Mouse (Mus musculus): ENCODE data around the gene Vmn2r90.
"Not testable (repeated sequence)": the region's sequence is repeated elsewhere in the genome, so short reads cannot be mapped to it uniquely, and the experiment has no call there.

Vmn2r90 gene

GRCm38 (mm10) chr17:17703447-17703846 is at the start of gene Vmn2r90:
Gene Vmn2r90, plus strand, starts transcription at chr17:17703747.
- DNase-seq (ENCODE audit: low spot score): no peak

GRCm38 (mm10) chr17:17654997-17655828 is 48.3 kb upstream of the Vmn2r90 start:
- no peak for DNase-seq (ENCODE audit: low spot score)

GRCm38 (mm10) chr17:17655829-17656176 is 47.7 kb upstream of the Vmn2r90 start:
- no peak for DNase-seq (ENCODE audit: low spot score)

GRCm38 (mm10) chr17:17678781-17679180 is 24.8 kb upstream of the Vmn2r90 start:
- DNase-seq (ENCODE audit: low spot score): no peak

- DNase-seq (ENCODE audit: low spot score): no peak
Observed at GRCm38 (mm10) chr17:17690659-17691058, 12.9 kb upstream of the Vmn2r90 start.

- DNase-seq (ENCODE audit: low spot score): not testable (repeated sequence)
Observed at GRCm38 (mm10) chr17:17732396-17732795, 28.8 kb downstream of the Vmn2r90 start.

GRCm38 (mm10) chr17:17738635-17739034 is 35.1 kb downstream of the Vmn2r90 start:
- no peak for DNase-seq (ENCODE audit: low spot score)

GRCm38 (mm10) chr17:17739300-17739699 is 35.8 kb downstream of the Vmn2r90 start:
- DNase-seq (ENCODE audit: low spot score): not testable (repeated sequence)

- DNase-seq (ENCODE audit: low spot score): not testable (repeated sequence)
Observed at GRCm38 (mm10) chr17:17739936-17740335, 36.4 kb downstream of the Vmn2r90 start.

GRCm38 (mm10) chr17:17741516-17741915 is 38.0 kb downstream of the Vmn2r90 start:
- DNase-seq (ENCODE audit: low spot score): not testable (repeated sequence)

GRCm38 (mm10) chr17:17749371-17749770 is 45.8 kb downstream of the Vmn2r90 start:
- not testable (repeated sequence) for DNase-seq (ENCODE audit: low spot score)

GRCm38 (mm10) chr17:17762614-17763293 is 59.2 kb downstream of the Vmn2r90 start:
- DNase-seq (ENCODE audit: low spot score): no peak

GRCm38 (mm10) chr17:17764206-17764605 is 60.7 kb downstream of the Vmn2r90 start:
- DNase-seq (ENCODE audit: low spot score): no peak

GRCm38 (mm10) chr17:17766481-17766880 is 62.9 kb downstream of the Vmn2r90 start:
- DNase-seq (ENCODE audit: low spot score): no peak
